Mouse (Mus musculus) embryonic facial prominence, embryonic 11.5 days (tissue): ENCODE measurements around the gene Nde1. TPM values are rescaled to one million over a fixed set of nuclear protein-coding genes. Genes with fewer than 3 reads are reported as not detected.

Experiments used
- ATAC-seq: fragments of 200-750 bp; cut with Nextera tagmentation; replicated peaks from 2 replicates; pipeline ENCODE4 v1.8.0; 2017; ENCODE audit warnings: low read depth; ENCODE audit not compliant: insufficient number of reproducible peaks, low FRiP score, low TSS enrichment
- DNase-seq: peaks from one replicate; pipeline ENCODE4 v3.0.0-alpha.2; 2015; ENCODE audit warnings: low spot score
- H3K27ac ChIP-seq: fragments of 300-500 bp; sonication (generic); replicated peaks from 2 replicates; pipeline ENCODE4 v1.5.1; 2014; ENCODE audit warnings: mild to moderate bottlenecking, low read depth, low read length, control low read depth
- H3K27me3 ChIP-seq: fragments of 300-500 bp; sonication (generic); 2 replicates; pipeline ENCODE4 v1.6.1; 2014; ENCODE audit warnings: mild to moderate bottlenecking, low read length, moderate library complexity, mixed read lengths; ENCODE audit not compliant: control insufficient read depth, insufficient read depth
- H3K36me3 ChIP-seq: fragments of 300-500 bp; sonication (generic); replicated peaks from 2 replicates; pipeline ENCODE4 v1.6.1; 2014; ENCODE audit warnings: low read depth, mild to moderate bottlenecking, low read length, moderate library complexity, mixed read lengths; ENCODE audit not compliant: control insufficient read depth, insufficient read depth
- H3K4me1 ChIP-seq: fragments of 300-500 bp; sonication (generic); 2 replicates; pipeline ENCODE4 v1.6.1; 2014; ENCODE audit warnings: low read length, mixed read lengths; ENCODE audit not compliant: control insufficient read depth, insufficient read depth
- H3K4me2 ChIP-seq: fragments of 300-500 bp; sonication (generic); 2 replicates; pipeline ENCODE4 v1.6.1; 2014; ENCODE audit warnings: low read depth, mild to moderate bottlenecking, control low read depth, low read length, moderate library complexity
- H3K4me3 ChIP-seq: fragments of 300-500 bp; sonication (generic); 2 replicates; pipeline ENCODE4 v1.5.1; 2014; ENCODE audit warnings: low read depth, low read length, control low read depth
- H3K9ac ChIP-seq: fragments of 300-500 bp; sonication (generic); replicated peaks from 2 replicates; pipeline ENCODE4 v1.6.1; 2014; ENCODE audit warnings: mild to moderate bottlenecking, control low read depth, low read length
- H3K9me3 ChIP-seq: fragments of 300-500 bp; sonication (generic); replicated peaks from 2 replicates; pipeline ENCODE4 v1.6.1; 2016; ENCODE audit warnings: mild to moderate bottlenecking, low read length, inconsistent platforms, mixed read lengths; ENCODE audit not compliant: control insufficient read depth
- WGBS: fragments of 180-500 bp; shearing (Covaris S2); extraction: QIAGEN DNeasy Blood & Tissue Kit; methylation state at CpG from one replicate; pipeline ENCODE4 v1.1.7; 2014; 5-methylcytosine and 5-hydroxymethylcytosine counted together
- microRNA counts: library from miRNA; unstranded; fragments of <30 nt; microRNA quantifications from one replicate; lab custom pipeline; 2016
- microRNA-seq: library from miRNA; unstranded; fragments of <30 nt; microRNA quantifications from one replicate; pipeline ENCODE4, GENCODE M21; 2016; ENCODE audit warnings: borderline number of aligned reads
- polyA plus RNA-seq: library from polyadenylated mRNA; unstranded; fragments of >200 nt; fragmentation: Nextera tagmentation; extraction: Ambion mirVana; gene quantifications from 2 replicates; pipeline ENCODE4 v1.2.1, GENCODE M21; 2014

The Nde1 gene
- polyA plus RNA-seq, 1 experiment from 2014 or later = 168 TPM

GRCm38 (mm10) chr16:14194164-14194950 is 31.3 kb downstream of the Nde1 start:
- no peak overlapping the region for H3K9ac ChIP-seq
- 73% methylated on average over 9 of the region's 9 CpGs for WGBS
- H3K27ac ChIP-seq = no peak overlapping the region
- H3K27me3 ChIP-seq = no peaks in the 10 kb centered on the region
- ATAC-seq (no peak), DNase-seq (no peak)
- no peak overlapping the region for H3K4me3 ChIP-seq
- no peak overlapping the region for H3K4me2 ChIP-seq
- no peaks in the 10 kb centered on the region for H3K4me1 ChIP-seq
- H3K9me3 ChIP-seq = no peaks in the 10 kb centered on the region
- H3K36me3 ChIP-seq = peaks cover 11% of the 10 kb centered on the region; the same call in 1 of the 2 replicates

- 22% methylated on average over 1 of the region's 1 CpGs for WGBS
- no peaks in the 10 kb centered on the region for H3K27me3 ChIP-seq
These were observed 32.4 kb downstream of the Nde1 start for GRCm38 (mm10) chr16:14195427-14195826.

GRCm38 (mm10) chr16:14198798-14199197 is 35.7 kb downstream of the Nde1 start:
- no peaks in the 10 kb centered on the region for H3K4me1 ChIP-seq
- H3K4me2 ChIP-seq = no peak overlapping the region
- DNase-seq (no peak), ATAC-seq (no peak)
- H3K36me3 ChIP-seq = no peaks in the 10 kb centered on the region
- no peaks in the 10 kb centered on the region for H3K27me3 ChIP-seq
- no peak overlapping the region for H3K27ac ChIP-seq
- H3K9ac ChIP-seq = no peak overlapping the region
- no peak overlapping the region for H3K4me3 ChIP-seq
- H3K9me3 ChIP-seq = no peaks in the 10 kb centered on the region
- 74% methylated on average over 4 of the region's 4 CpGs for WGBS

More at GRCm38 (mm10) chr16:14195427-14195826, 32.4 kb downstream of the Nde1 start:
- DNase-seq = peak; percentile 64
- no peak overlapping the region for H3K27ac ChIP-seq
- H3K4me2 ChIP-seq = no peak overlapping the region
- peaks cover 5% of the 10 kb centered on the region; the same call in 1 of the 2 replicates for H3K36me3 ChIP-seq
- no peak for ATAC-seq
- H3K4me1 ChIP-seq = no peaks in the 10 kb centered on the region
- no peaks in the 10 kb centered on the region for H3K9me3 ChIP-seq
- H3K9ac ChIP-seq = no peak overlapping the region
- H3K4me3 ChIP-seq = no peak overlapping the region

GRCm38 (mm10) chr16:14215156-14215555 is 52.1 kb downstream of the Nde1 start:
- Histone ChIP-seq H3K27me3 (no peaks in the 10 kb centered on the region), H3K4me2 (no peak overlapping the region), H3K9ac (no peak overlapping the region), H3K4me1 (no peaks in the 10 kb centered on the region), H3K9me3 (no peaks in the 10 kb centered on the region), H3K27ac (no peak overlapping the region), H3K4me3 (no peak overlapping the region), H3K36me3 (no peaks in the 10 kb centered on the region)
- no peak for DNase-seq
- 90% methylated on average over 3 of the region's 3 CpGs for WGBS
- ATAC-seq = no peak

- WGBS = 25% methylated on average over 6 of the region's 6 CpGs
- H3K9ac ChIP-seq = no peak overlapping the region
- ATAC-seq = peak; percentile 60; the same call in 1 of the 2 replicates
- H3K4me2 ChIP-seq = no peak overlapping the region
- peak; percentile 83 for DNase-seq
- no peaks in the 10 kb centered on the region for H3K4me1 ChIP-seq
- H3K4me3 ChIP-seq = no peak overlapping the region
- H3K27me3 ChIP-seq = no peaks in the 10 kb centered on the region
- H3K27ac ChIP-seq = no peak overlapping the region
- H3K36me3 ChIP-seq = no peaks in the 10 kb centered on the region
- no peaks in the 10 kb centered on the region for H3K9me3 ChIP-seq
These were observed 74.1 kb downstream of the Nde1 start for GRCm38 (mm10) chr16:14237100-14237723.

- no peak for DNase-seq
- H3K9ac ChIP-seq = no peak overlapping the region
- WGBS = 75% methylated on average over 3 of the region's 3 CpGs
- no peaks in the 10 kb centered on the region for H3K4me1 ChIP-seq
- no peak overlapping the region for H3K4me3 ChIP-seq
- no peaks in the 10 kb centered on the region for H3K9me3 ChIP-seq
- H3K4me2 ChIP-seq = no peak overlapping the region
- ATAC-seq = no peak
- H3K27me3 ChIP-seq = no peaks in the 10 kb centered on the region
- no peaks in the 10 kb centered on the region for H3K36me3 ChIP-seq
- no peak overlapping the region for H3K27ac ChIP-seq
These were observed 79.0 kb downstream of the Nde1 start for GRCm38 (mm10) chr16:14242059-14242458.

MicroRNA genes within 50 kb of the gene (microRNA counts, 519-probe panel; counts per million panel counts)
- microRNA mmu-miR-484 (lab: Ali Mortazavi, UCI) = 3,553 counts per million, percentile 52 among the panel's probes with 10 or more counts

Small RNA genes within 50 kb of the gene (microRNA-seq; reads per million reads assigned to microRNA genes)
- not detected for gene Gm27671
- gene Mir484 = 2,218 reads per million, percentile 79 among the genes with 10 or more reads in this experiment

Other genes starting within 250 kb of the Nde1 start
- gene 2900011O08Rik, start 176.7 kb upstream of the Nde1 start, polyA plus RNA-seq = 12.6 and 14.2 TPM in 2 replicates
- gene Ifitm7, start 176.4 kb upstream of the Nde1 start, polyA plus RNA-seq = 0.11 and 0.42 TPM in 2 replicates
- 19.1 and 19.2 TPM in 2 replicates for gene Marf1, start 76 bp downstream of the Nde1 start, polyA plus RNA-seq
- gene Myh11, start 128.1 kb downstream of the Nde1 start, polyA plus RNA-seq = 0.08 and 0.38 TPM in 2 replicates
- gene Fopnl, start 154.1 kb downstream of the Nde1 start, polyA plus RNA-seq = 179 and 200 TPM in 2 replicates
- gene Abcc1, start 198.3 kb downstream of the Nde1 start, polyA plus RNA-seq = 5.5 and 6.2 TPM in 2 replicates